Mouse (Mus musculus) liver, embryonic 15.5 days (tissue): ENCODE results near the gene Naglu. TPM values are rescaled to one million over a fixed set of nuclear protein-coding genes. Genes with fewer than 3 reads are reported as not detected.

Experiments used
- ATAC-seq: fragments of 200-750 bp; cut with Nextera tagmentation; 2 replicates; pipeline ENCODE4 v1.8.0; 2017; ENCODE audit warnings: moderate number of reproducible peaks, mild to moderate bottlenecking, moderate library complexity; ENCODE audit not compliant: insufficient read depth
- H3K27ac ChIP-seq: fragments of 300-500 bp; sonication (generic); replicated peaks from 2 replicates; pipeline ENCODE4 v1.5.1; 2015; ENCODE audit warnings: mild to moderate bottlenecking, inconsistent platforms
- H3K27me3 ChIP-seq: fragments of 300-500 bp; sonication (generic); 2 replicates; pipeline ENCODE4 v1.6.1; 2015; ENCODE audit warnings: mild to moderate bottlenecking, inconsistent platforms
- H3K36me3 ChIP-seq: fragments of 300-500 bp; sonication (generic); replicated peaks from 2 replicates; pipeline ENCODE4 v1.6.1; 2015; ENCODE audit warnings: moderate library complexity, mild to moderate bottlenecking, inconsistent platforms
- H3K4me1 ChIP-seq: fragments of 300-500 bp; sonication (generic); replicated peaks from 2 replicates; pipeline ENCODE4 v1.6.1; 2015; ENCODE audit warnings: inconsistent platforms
- H3K4me2 ChIP-seq: fragments of 300-500 bp; sonication (generic); 2 replicates; pipeline ENCODE4 v1.6.1; 2015; ENCODE audit warnings: moderate library complexity, mild to moderate bottlenecking, inconsistent platforms
- H3K4me3 ChIP-seq: fragments of 300-500 bp; sonication (generic); replicated peaks from 2 replicates; pipeline ENCODE4 v1.5.1; 2015; ENCODE audit warnings: mild to moderate bottlenecking, inconsistent platforms
- H3K9ac ChIP-seq: fragments of 300-500 bp; sonication (generic); 2 replicates; pipeline ENCODE4 v1.6.1; 2015; ENCODE audit warnings: moderate library complexity, mild to moderate bottlenecking, inconsistent platforms
- H3K9me3 ChIP-seq: fragments of 300-500 bp; sonication (generic); replicated peaks from 2 replicates; pipeline ENCODE4 v1.6.1; 2016; ENCODE audit warnings: inconsistent platforms
- WGBS: fragments of 180-500 bp; shearing (Covaris S2); methylation state at CpG from one replicate; pipeline ENCODE4 v1.1.7; 2015; ENCODE audit warnings: mixed read lengths; ENCODE audit not compliant: insufficient replicate concordance; 5-methylcytosine and 5-hydroxymethylcytosine counted together
- polyA plus RNA-seq: library from polyadenylated mRNA; unstranded; fragments of >200 nt; fragmentation: Nextera tagmentation; extraction: Ambion mirVana; gene quantifications from 2 replicates; pipeline ENCODE4 v1.2.1, GENCODE M21; 2015

Naglu gene
- polyA plus RNA-seq, 1 experiment from 2014 or later = 7.1 TPM

DNA sequence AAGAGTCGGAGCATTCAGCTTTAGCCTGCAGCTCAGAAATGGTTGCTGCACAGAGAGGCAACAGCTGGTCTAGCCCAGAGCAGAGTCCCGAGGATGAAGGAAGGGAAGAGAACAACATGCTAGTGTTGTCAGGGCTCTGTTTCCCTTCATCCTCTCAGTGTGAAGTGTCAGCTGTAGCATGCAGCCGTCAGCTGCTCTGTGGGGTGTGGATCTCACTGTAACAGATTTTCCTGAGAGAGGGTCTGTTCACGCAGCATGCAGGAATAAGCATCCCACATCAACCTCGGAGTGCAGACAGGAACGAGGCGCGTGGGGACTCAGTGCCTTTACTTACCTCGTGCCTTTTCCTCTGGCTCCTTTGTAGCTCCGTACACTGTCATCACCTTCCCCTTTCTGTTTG is 32.0 kb upstream of the Naglu start:
- H3K4me1 ChIP-seq = no peaks in the 10 kb centered on the region
- no peak overlapping the region for H3K27ac ChIP-seq
- ATAC-seq = no peak
- no peaks in the 10 kb centered on the region for H3K9me3 ChIP-seq
- H3K27me3 ChIP-seq = no peaks in the 10 kb centered on the region
- WGBS = 87% methylated on average over 10 of the region's 10 CpGs
- no peak overlapping the region for H3K4me3 ChIP-seq
- H3K9ac ChIP-seq = no peak overlapping the region
- no peak overlapping the region for H3K4me2 ChIP-seq
- peaks cover 99% of the 10 kb centered on the region for H3K36me3 ChIP-seq

DNA sequence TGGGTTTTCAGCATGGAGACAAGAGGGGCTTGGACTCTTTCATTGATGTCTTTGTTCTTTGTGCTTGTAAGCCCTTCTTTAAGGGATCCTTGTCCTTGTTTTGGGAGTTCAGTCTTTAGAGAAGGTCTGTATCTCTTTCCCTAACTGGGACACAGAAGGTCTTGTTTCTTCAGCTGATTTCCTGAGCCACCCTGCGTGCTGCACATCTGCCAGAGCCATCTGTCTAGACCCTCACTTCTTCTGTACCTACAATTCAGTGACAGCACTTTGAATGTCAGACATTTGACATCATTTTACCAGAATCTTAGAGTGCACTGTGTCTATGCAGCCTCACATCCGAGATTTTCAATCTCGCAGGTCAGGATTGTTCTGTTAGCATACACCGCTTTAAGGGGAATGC is 24.0 kb upstream of the Naglu start:
- no peak overlapping the region for H3K4me2 ChIP-seq
- H3K9ac ChIP-seq = no peak overlapping the region
- H3K9me3 ChIP-seq = no peaks in the 10 kb centered on the region
- 86% methylated on average over 4 of the region's 4 CpGs for WGBS
- no peak for ATAC-seq
- peaks cover 100% of the 10 kb centered on the region for H3K36me3 ChIP-seq
- H3K4me1 ChIP-seq = peaks cover 8% of the 10 kb centered on the region
- H3K27ac ChIP-seq = no peak overlapping the region
- H3K4me3 ChIP-seq = no peak overlapping the region
- no peaks in the 10 kb centered on the region for H3K27me3 ChIP-seq

DNA sequence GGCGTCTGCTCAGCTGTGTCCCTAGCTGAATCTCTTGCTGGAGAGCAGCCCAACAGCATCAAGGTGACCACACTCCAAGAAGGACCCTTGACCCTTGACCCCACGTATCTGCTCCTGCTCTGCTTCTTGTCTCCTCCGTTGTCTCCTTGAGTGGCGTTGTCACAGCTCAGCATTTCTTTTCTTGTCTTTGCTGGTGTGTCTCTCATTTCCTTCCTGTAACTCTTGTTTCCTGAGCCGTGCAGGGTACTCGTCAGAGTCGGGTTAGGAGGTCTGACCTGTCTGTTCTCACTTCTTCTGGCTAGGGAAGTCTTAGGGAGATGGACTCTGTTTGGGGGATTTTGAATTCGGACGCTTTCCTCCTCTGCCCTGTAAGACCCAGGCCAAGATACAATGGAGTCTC is 23.4 kb upstream of the Naglu start:
- H3K9ac ChIP-seq = no peak overlapping the region
- peaks cover 100% of the 10 kb centered on the region for H3K36me3 ChIP-seq
- WGBS = 37% methylated on average over 9 of the region's 9 CpGs
- H3K27me3 ChIP-seq = no peaks in the 10 kb centered on the region
- no peak overlapping the region for H3K4me2 ChIP-seq
- no peak overlapping the region for H3K27ac ChIP-seq
- no peak overlapping the region for H3K4me3 ChIP-seq
- H3K4me1 ChIP-seq = peaks cover 8% of the 10 kb centered on the region
- no peaks in the 10 kb centered on the region for H3K9me3 ChIP-seq
- 0 out of 2 replicates have a peak, but pooled peaks have one; percentile 34 for ATAC-seq

DNA sequence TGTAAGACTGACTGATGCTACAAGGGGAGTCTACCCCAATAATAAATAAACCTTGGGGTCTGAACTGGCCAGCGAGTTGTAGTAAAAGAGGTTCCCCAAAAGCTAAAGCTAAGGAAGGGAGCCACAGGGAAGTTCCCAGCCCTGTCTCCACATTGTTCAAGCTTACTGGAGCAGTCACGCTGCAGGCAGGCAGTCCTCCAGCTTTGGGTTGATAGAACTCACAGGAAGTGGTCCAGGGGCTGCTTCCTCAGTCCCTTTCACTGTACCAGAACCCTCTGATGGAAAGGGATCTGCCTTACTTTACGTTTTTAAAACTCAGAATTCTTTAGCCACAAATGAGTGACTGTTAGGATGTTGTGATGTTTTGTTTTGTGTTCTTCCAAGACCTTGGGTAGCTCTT is 22.3 kb upstream of the Naglu start:
- WGBS = 55% methylated on average over 3 of the region's 3 CpGs
- Histone ChIP-seq H3K27me3 (no peaks in the 10 kb centered on the region), H3K4me1 (peaks cover 8% of the 10 kb centered on the region), H3K36me3 (peaks cover 100% of the 10 kb centered on the region), H3K4me3 (no peak overlapping the region), H3K4me2 (no peak overlapping the region), H3K9ac (no peak overlapping the region), H3K27ac (no peak overlapping the region), H3K9me3 (no peaks in the 10 kb centered on the region)
- no peak for ATAC-seq

DNA sequence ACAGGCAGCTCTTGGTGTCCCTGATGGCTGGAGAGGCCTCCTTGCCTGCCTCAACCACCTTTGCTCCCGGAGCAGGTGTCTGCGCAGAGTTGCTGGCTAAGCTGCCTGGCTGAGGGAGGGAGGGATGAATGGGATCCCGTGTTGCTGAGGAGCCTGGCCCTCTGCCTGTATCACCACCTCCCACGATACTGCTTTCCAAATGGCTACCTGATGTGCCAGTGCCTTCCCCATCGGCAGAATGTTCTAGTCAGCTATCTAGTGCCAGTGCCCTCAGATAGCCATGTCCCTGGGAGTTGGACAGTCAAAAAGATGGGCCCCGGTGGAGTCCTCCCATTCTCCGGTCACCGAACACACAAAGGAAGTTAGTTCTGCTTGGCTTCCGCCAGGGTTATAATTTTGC is 19.5 kb upstream of the Naglu start:
- ATAC-seq = no peak
- 89% methylated on average over 9 of the region's 9 CpGs for WGBS
- H3K27ac ChIP-seq = no peak overlapping the region
- H3K4me2 ChIP-seq = no peak overlapping the region
- peaks cover 26% of the 10 kb centered on the region for H3K4me1 ChIP-seq
- H3K9me3 ChIP-seq = no peaks in the 10 kb centered on the region
- peaks cover 100% of the 10 kb centered on the region for H3K36me3 ChIP-seq
- no peaks in the 10 kb centered on the region for H3K27me3 ChIP-seq
- no peak overlapping the region for H3K9ac ChIP-seq
- no peak overlapping the region for H3K4me3 ChIP-seq

DNA sequence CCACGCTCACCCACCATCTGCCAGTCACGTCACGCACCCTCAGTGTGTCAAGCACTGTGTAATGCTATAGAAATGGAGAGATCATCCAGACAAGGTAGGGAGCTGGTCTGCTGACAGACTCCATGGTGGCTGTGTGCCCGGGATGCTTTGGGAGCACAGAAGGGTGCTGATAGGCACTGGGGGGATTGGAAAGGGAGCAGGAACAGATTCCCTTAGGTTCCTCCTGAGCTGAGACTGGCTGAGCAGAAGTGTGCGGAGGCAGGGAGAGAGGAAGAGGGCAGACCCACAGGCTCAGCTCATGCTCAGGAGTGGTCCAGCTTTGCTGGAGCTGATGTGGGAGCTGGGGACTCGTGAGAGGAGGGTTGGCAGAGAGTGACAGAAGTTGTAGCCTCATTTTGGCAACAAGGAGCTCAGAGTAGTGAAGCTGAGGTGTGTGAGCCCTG is 18.7 kb upstream of the Naglu start:
- 82% methylated on average over 6 of the region's 6 CpGs for WGBS
- Histone ChIP-seq H3K4me1 (peaks cover 31% of the 10 kb centered on the region), H3K4me3 (no peak overlapping the region), H3K27ac (no peak overlapping the region), H3K9ac (no peak overlapping the region), H3K36me3 (peaks cover 100% of the 10 kb centered on the region), H3K9me3 (no peaks in the 10 kb centered on the region), H3K27me3 (no peaks in the 10 kb centered on the region), H3K4me2 (no peak overlapping the region)
- ATAC-seq = no peak

DNA sequence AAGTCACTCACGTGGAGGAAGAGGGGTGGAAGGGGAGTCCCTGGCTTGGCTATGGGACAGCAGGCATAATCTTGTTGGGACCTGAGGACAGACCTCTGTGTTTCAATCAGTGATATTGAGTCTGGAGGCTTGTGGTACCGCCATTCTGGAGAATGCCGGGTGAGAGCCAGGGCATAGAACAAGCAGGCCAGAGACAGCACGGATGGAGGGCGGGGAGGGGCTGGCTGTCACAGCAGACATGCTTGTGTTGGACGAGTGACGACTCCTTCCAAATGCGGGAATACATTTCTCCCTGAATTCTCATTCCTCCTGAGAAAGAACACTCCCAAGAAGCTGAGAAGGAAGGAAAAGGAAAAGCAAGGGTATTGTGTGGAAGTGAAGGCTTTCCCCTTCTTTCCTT is 18.2 kb upstream of the Naglu start:
- H3K4me2 ChIP-seq = no peak overlapping the region
- ATAC-seq = no peak
- H3K36me3 ChIP-seq = peaks cover 100% of the 10 kb centered on the region
- H3K9ac ChIP-seq = no peak overlapping the region
- 83% methylated on average over 8 of the region's 8 CpGs for WGBS
- H3K4me3 ChIP-seq = no peak overlapping the region
- peaks cover 32% of the 10 kb centered on the region for H3K4me1 ChIP-seq
- no peaks in the 10 kb centered on the region for H3K9me3 ChIP-seq
- H3K27me3 ChIP-seq = no peaks in the 10 kb centered on the region
- peak overlapping the region; percentile 42; the same call in 1 of the 2 replicates for H3K27ac ChIP-seq

DNA sequence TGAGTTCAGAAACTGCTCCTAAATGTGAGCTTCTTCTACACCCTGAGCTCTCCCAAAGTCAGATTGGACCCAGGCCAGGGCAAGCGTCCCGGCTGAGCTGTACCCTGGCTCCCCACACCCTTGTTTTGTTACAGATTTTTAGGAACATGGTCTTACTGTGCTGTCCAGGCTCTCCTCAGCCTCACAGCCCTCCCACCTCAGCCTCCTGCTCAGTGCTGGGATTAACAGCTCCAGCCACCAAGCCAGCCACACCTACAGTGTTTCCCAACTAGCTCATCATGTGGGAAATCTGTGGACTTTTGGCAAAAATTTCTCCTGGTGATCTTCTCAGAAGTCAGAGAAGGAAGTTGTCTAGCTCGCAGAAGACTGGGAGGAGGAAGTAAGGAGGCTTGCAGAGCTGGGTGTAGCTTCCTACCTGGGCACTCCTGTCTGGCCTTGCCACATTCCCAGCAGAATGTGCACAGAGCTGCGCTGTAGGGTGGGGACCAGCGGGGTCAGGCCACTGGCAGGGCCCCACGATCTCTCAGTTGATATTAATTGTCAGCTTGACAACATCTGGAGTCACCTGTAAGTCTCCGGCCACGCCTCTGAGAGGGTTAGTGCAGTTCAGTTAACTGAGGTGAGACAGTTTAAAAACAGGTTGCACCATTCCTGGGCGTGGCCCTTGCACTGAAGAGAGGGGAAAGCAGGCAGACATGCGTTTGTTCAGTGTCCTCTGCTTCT is 16.9 kb upstream of the Naglu start:
- Histone ChIP-seq H3K27me3 (no peaks in the 10 kb centered on the region), H3K9ac (no peak overlapping the region), H3K4me3 (no peak overlapping the region), H3K4me2 (no peak overlapping the region), H3K27ac (peak overlapping the region; percentile 42; the same call in 1 of the 2 replicates), H3K36me3 (peaks cover 100% of the 10 kb centered on the region), H3K4me1 (peaks cover 41% of the 10 kb centered on the region), H3K9me3 (no peaks in the 10 kb centered on the region)
- 72% methylated on average over 10 of the region's 10 CpGs for WGBS
- no peak for ATAC-seq

DNA sequence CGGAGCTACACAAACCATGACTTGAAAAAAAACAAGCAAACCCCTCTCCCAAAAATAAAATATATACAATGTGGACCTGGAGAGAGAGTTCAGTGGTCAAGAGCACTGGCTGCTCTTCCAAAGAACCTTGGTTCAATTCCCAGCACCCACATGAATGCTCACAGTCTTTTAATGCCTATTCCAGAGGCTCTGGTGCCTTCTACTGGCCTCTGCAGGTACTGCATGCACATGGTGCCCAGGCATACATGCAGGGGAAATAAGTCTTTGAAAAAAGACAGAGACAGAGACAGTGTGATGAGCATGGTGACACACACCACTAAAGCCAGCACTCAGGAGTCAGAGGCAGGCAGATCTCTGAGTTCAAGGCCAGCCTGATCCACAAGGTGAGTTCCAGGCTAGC is 15.8 kb upstream of the Naglu start:
- Histone ChIP-seq H3K9me3 (no peaks in the 10 kb centered on the region), H3K4me2 (no peak overlapping the region), H3K27ac (no peak overlapping the region), H3K4me3 (no peak overlapping the region), H3K36me3 (peaks cover 100% of the 10 kb centered on the region), H3K27me3 (no peaks in the 10 kb centered on the region), H3K9ac (no peak overlapping the region), H3K4me1 (peaks cover 48% of the 10 kb centered on the region)
- 97% methylated on average over 1 of the region's 1 CpGs for WGBS
- ATAC-seq = no peak

DNA sequence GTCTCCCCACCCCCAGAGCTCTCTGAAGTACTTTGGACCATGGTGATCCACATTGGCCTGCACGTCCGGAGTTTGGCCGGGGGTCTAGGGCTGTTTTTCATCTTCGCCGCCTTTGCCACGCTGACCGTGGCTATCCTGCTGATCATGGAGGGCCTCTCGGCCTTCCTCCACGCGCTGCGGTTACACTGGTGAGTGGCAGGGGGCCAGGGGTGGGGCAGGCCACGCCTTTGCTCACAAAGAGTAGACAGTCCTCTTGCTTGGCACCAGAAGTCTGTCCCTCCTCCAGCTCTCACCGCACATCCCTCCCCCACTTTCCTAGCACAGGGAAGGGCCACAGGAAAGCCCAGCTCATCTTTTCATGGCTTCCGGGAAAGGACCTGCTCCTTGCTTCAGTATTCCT is 14.4 kb upstream of the Naglu start:
- no peak overlapping the region for H3K4me3 ChIP-seq
- H3K36me3 ChIP-seq = peaks cover 100% of the 10 kb centered on the region
- H3K4me1 ChIP-seq = peaks cover 55% of the 10 kb centered on the region
- WGBS = 73% methylated on average over 14 of the region's 14 CpGs
- ATAC-seq = no peak
- no peak overlapping the region for H3K27ac ChIP-seq
- H3K27me3 ChIP-seq = no peaks in the 10 kb centered on the region
- H3K9ac ChIP-seq = no peak overlapping the region
- no peaks in the 10 kb centered on the region for H3K9me3 ChIP-seq
- no peak overlapping the region for H3K4me2 ChIP-seq

DNA sequence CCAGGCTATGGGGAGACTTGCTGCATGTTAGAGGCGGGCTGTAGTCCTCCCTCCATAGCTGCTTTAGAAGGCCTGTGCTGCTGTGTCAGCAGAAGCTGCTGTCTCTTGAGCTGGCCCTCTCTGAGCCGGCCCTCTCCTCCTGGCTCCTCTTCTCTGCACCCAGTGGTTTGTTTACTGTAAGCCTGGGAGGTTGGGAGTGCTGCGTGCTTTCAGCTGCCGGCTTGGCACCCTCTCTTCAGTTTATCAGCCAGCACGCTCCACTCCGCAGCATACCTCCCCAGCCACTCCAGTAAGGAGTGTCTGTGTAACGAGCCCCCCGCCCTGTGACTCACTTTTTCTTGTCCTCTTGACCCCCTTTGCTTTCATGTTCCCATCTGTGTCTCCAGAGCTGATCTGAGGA is 12.9 kb upstream of the Naglu start:
- H3K9ac ChIP-seq = no peak overlapping the region; the same call in 1 of the 2 replicates
- H3K4me3 ChIP-seq = no peak overlapping the region
- peaks cover 99% of the 10 kb centered on the region for H3K36me3 ChIP-seq
- peaks cover 64% of the 10 kb centered on the region for H3K4me1 ChIP-seq
- no peaks in the 10 kb centered on the region for H3K27me3 ChIP-seq
- WGBS = 73% methylated on average over 8 of the region's 8 CpGs
- peak overlapping the region; percentile 39 for H3K27ac ChIP-seq
- H3K4me2 ChIP-seq = no peak overlapping the region
- no peaks in the 10 kb centered on the region for H3K9me3 ChIP-seq
- ATAC-seq = no peak

DNA sequence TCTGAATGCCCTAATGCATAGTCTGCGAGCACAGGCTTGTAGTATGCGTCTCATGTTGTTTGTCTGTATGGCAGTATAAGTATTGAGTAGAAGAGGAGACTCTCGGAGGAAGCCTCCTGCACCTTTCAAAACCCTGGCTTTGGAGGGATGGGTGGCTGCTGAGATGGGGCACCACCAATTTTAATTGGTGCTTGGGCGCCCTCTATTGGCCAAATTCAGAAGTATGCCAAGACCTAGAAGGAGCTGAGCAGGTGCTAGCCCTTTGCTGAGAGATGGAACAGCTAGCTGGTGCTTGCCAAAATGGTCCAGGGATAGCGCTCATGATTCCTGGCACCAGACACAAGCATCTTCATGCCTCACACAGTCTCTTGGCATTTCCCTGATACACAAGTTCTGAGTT is 12.0 kb upstream of the Naglu start:
- no peaks in the 10 kb centered on the region for H3K9me3 ChIP-seq
- H3K4me1 ChIP-seq = peaks cover 73% of the 10 kb centered on the region
- no peak overlapping the region for H3K4me2 ChIP-seq
- H3K4me3 ChIP-seq = no peak overlapping the region
- no peak overlapping the region for H3K9ac ChIP-seq
- 0 out of 2 replicates have a peak, but pooled peaks have one; percentile 19 for ATAC-seq
- H3K36me3 ChIP-seq = peaks cover 99% of the 10 kb centered on the region
- WGBS = 24% methylated on average over 5 of the region's 5 CpGs
- H3K27ac ChIP-seq = no peak overlapping the region
- H3K27me3 ChIP-seq = no peaks in the 10 kb centered on the region
